Mouse (Mus musculus): ENCODE results near the gene Timm8a1. TPM values are rescaled to one million over a fixed set of nuclear protein-coding genes. Genes with fewer than 3 reads are reported as not detected.

The Timm8a1 gene
- polyA plus RNA-seq, 1 experiment: 13.0 TPM

- no peak for DNase-seq (ENCODE audit: extremely low spot score in 1 of 2, low spot score in 1 of 2)
Measured at GRCm38 (mm10) chrX:134533346-134533745, 8.3 kb downstream of the Timm8a1 start.

GRCm38 (mm10) chrX:134525260-134525659, 16.4 kb downstream of the Timm8a1 start:
- no peak for DNase-seq (ENCODE audit: extremely low spot score in 1 of 2, low spot score in 1 of 2)

GRCm38 (mm10) chrX:134523772-134524171, 17.9 kb downstream of the Timm8a1 start:
- DNase-seq (ENCODE audit: extremely low spot score in 1 of 2, low spot score in 1 of 2): no peak

- no peak for DNase-seq (ENCODE audit: extremely low spot score in 1 of 2, low spot score in 1 of 2)
Measured at GRCm38 (mm10) chrX:134509473-134509872, 32.2 kb downstream of the Timm8a1 start.

- no peak for DNase-seq (ENCODE audit: extremely low spot score in 1 of 2, low spot score in 1 of 2)
Measured at GRCm38 (mm10) chrX:134507977-134508376, 33.7 kb downstream of the Timm8a1 start.

- no peak for DNase-seq (ENCODE audit: extremely low spot score in 1 of 2, low spot score in 1 of 2)
Measured at GRCm38 (mm10) chrX:134500651-134501050, 41.0 kb downstream of the Timm8a1 start.

Other genes starting within 250 kb of the Timm8a1 start
- 79.8 and 80.7 TPM in 2 replicates for gene Tmem35a, start 246.6 kb downstream of the Timm8a1 start, polyA plus RNA-seq (2012; rRNA removed)
- gene Cenpi, start 233.8 kb downstream of the Timm8a1 start, polyA plus RNA-seq (2012; rRNA removed): 0.44 and 0.54 TPM in 2 replicates
- 48.8 and 48.9 TPM in 2 replicates for gene Drp2, start 137.3 kb downstream of the Timm8a1 start, polyA plus RNA-seq (2012; rRNA removed)
- gene Taf7l, start 65.4 kb downstream of the Timm8a1 start, polyA plus RNA-seq (2012; rRNA removed): 0.11 and 0.46 TPM in 2 replicates
- 0.76 and 1.3 TPM in 2 replicates for gene Btk, start 41.7 kb upstream of the Timm8a1 start, polyA plus RNA-seq (2012; rRNA removed)
- gene Rpl36a, start 43.8 kb upstream of the Timm8a1 start, polyA plus RNA-seq (2012; rRNA removed): 453 and 529 TPM in 2 replicates
- 7.1 and 8.0 TPM in 2 replicates for gene Gla, start 59.3 kb upstream of the Timm8a1 start, polyA plus RNA-seq (2012; rRNA removed)
- gene Hnrnph2, start 59.3 kb upstream of the Timm8a1 start, polyA plus RNA-seq (2012; rRNA removed): 112 and 121 TPM in 2 replicates
- 16.5 and 17.9 TPM in 2 replicates for gene Armcx4, start 144.7 kb upstream of the Timm8a1 start, polyA plus RNA-seq (2012; rRNA removed)
- gene Armcx1, start 176.1 kb upstream of the Timm8a1 start, polyA plus RNA-seq (2012; rRNA removed): 67.5 and 81.6 TPM in 2 replicates
- gene Armcx6, start 209.6 kb upstream of the Timm8a1 start, polyA plus RNA-seq (2012; rRNA removed): 8.4 and 9.6 TPM in 2 replicates
- 58.5 and 64.6 TPM in 2 replicates for gene Armcx3, start 214.7 kb upstream of the Timm8a1 start, polyA plus RNA-seq (2012; rRNA removed)

Data from frontal cortex, adult 2 months (tissue).